Mouse (Mus musculus) central nervous system, embryonic 14 days (tissue): ENCODE data around the gene Ctdsp1. TPM values are rescaled to one million over a fixed set of nuclear protein-coding genes. Genes with fewer than 3 reads are reported as not detected.

Source experiments
- polyA plus RNA-seq: library from polyadenylated mRNA; depleted of rRNA; stranded (reverse); fragments of >200 nt; gene quantifications from 2 replicates; pipeline ENCODE4 v1.2.3, GENCODE M21; 2012; rRNA removed

The Ctdsp1 gene
- 40.5 and 53.6 TPM in 2 replicates for polyA plus RNA-seq

GRCm38 (mm10) chr1:74390924-74391748 is at the start of gene Ctdsp1:
Gene Ctdsp1, plus strand, starts transcription at chr1:74391509.

GRCm38 (mm10) chr1:74361812-74362211 is 29.5 kb upstream of the Ctdsp1 start, which contains the start of gene Catip:
Gene Catip, plus strand, starts transcription at chr1:74362108.

GRCm38 (mm10) chr1:74374980-74375379 is 16.3 kb upstream of the Ctdsp1 start, which contains the start of gene Slc11a1:
Gene Slc11a1, plus strand, starts transcription at chr1:74375195.

GRCm38 (mm10) chr1:74408589-74409504 is 17.5 kb downstream of the Ctdsp1 start, which contains the start of gene Vil1:
Gene Vil1, plus strand, starts transcription at chr1:74409376.

Other genes starting within 250 kb of the Ctdsp1 start
- gene Cxcr2, start 237.5 kb upstream of the Ctdsp1 start, polyA plus RNA-seq, result 0.09 and 0.10 TPM in 2 replicates
- gene Cxcr1, start 196.9 kb upstream of the Ctdsp1 start, polyA plus RNA-seq, result not detected in 2 replicates
- 200 and 212 TPM in 2 replicates for gene Arpc2, start 155.4 kb upstream of the Ctdsp1 start, polyA plus RNA-seq
- 0.05 and 0.06 TPM in 2 replicates for gene Gpbar1, start 113.0 kb upstream of the Ctdsp1 start, polyA plus RNA-seq
- gene Aamp, start 106.8 kb upstream of the Ctdsp1 start, polyA plus RNA-seq, result 170 and 189 TPM in 2 replicates
- gene Pnkd, start 106.6 kb upstream of the Ctdsp1 start, polyA plus RNA-seq, result 64.7 and 71.0 TPM in 2 replicates
- 5.7 and 12.6 TPM in 2 replicates for gene Tmbim1, start 85.9 kb upstream of the Ctdsp1 start, polyA plus RNA-seq
- gene Catip, start 29.4 kb upstream of the Ctdsp1 start, polyA plus RNA-seq, result 2.4 and 2.7 TPM in 2 replicates
- 4.1 and 4.3 TPM in 2 replicates for gene Slc11a1, start 16.3 kb upstream of the Ctdsp1 start, polyA plus RNA-seq
- gene Vil1, start 17.9 kb downstream of the Ctdsp1 start, polyA plus RNA-seq, result 0.05 and 0.06 TPM in 2 replicates
- gene Cnot9, start 114.5 kb downstream of the Ctdsp1 start, polyA plus RNA-seq, result 50.3 and 54.8 TPM in 2 replicates
- 2.6 and 3.4 TPM in 2 replicates for gene Plcd4, start 151.4 kb downstream of the Ctdsp1 start, polyA plus RNA-seq
- 11.9 and 12.6 TPM in 2 replicates for gene Usp37, start 152.8 kb downstream of the Ctdsp1 start, polyA plus RNA-seq
- 21.8 and 22.3 TPM in 2 replicates for gene Zfp142, start 196.7 kb downstream of the Ctdsp1 start, polyA plus RNA-seq
- gene Bcs1l, start 196.8 kb downstream of the Ctdsp1 start, polyA plus RNA-seq, result 27.5 and 28.9 TPM in 2 replicates
- gene Rnf25, start 209.9 kb downstream of the Ctdsp1 start, polyA plus RNA-seq, result 148 and 159 TPM in 2 replicates
- gene Stk36, start 209.9 kb downstream of the Ctdsp1 start, polyA plus RNA-seq, result 23.1 TPM in 2 replicates